Mouse (Mus musculus): ENCODE data around the gene Akap2.

Gene Akap2

GRCm38 (mm10) chr4:57750651-57751050 is 33.2 kb downstream of the Akap2 start:
- ATAC-seq (ENCODE audit: insufficient number of reproducible peaks, low FRiP score, low TSS enrichment): no peak

- ATAC-seq (ENCODE audit: insufficient number of reproducible peaks, low FRiP score, low TSS enrichment): no peak
Observed at GRCm38 (mm10) chr4:57751054-57751453, 33.6 kb downstream of the Akap2 start.

GRCm38 (mm10) chr4:57751566-57751965 is 34.1 kb downstream of the Akap2 start:
- ATAC-seq (ENCODE audit: insufficient number of reproducible peaks, low FRiP score, low TSS enrichment): no peak; the same call in 1 of the 2 replicates

GRCm38 (mm10) chr4:57755085-57755484 is 37.6 kb downstream of the Akap2 start:
- no peak for ATAC-seq (ENCODE audit: insufficient number of reproducible peaks, low FRiP score, low TSS enrichment)

GRCm38 (mm10) chr4:57757997-57758396 is 40.5 kb downstream of the Akap2 start:
- no peak for ATAC-seq (ENCODE audit: insufficient number of reproducible peaks, low FRiP score, low TSS enrichment)

GRCm38 (mm10) chr4:57762424-57762823 is 45.0 kb downstream of the Akap2 start:
- ATAC-seq (ENCODE audit: insufficient number of reproducible peaks, low FRiP score, low TSS enrichment): no peak

GRCm38 (mm10) chr4:57764392-57764791 is 46.9 kb downstream of the Akap2 start:
- ATAC-seq (ENCODE audit: insufficient number of reproducible peaks, low FRiP score, low TSS enrichment): 0 out of 2 replicates have a peak, but pooled peaks have one; percentile 50

GRCm38 (mm10) chr4:57764926-57765325 is 47.5 kb downstream of the Akap2 start:
- ATAC-seq (ENCODE audit: insufficient number of reproducible peaks, low FRiP score, low TSS enrichment): no peak

DNA sequence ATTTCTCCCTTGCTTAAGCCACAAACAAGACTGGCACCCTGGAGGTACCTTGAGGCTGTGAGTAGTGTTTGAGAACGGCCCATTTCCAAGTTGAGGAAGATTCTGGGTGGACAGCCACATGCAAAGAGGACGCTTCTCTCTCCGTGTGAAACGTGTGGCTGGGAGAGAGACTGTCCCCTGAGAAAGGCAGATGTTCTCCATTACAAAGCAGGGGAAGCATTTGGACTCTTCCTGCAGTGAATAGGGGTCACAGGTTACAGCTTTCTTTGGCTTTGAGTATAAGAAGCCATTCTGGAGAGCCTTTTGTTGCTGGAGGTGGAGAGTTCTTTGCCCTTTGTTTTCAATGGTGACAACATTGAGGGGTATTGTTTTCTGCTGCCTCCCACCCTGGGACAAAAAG is 48.3 kb downstream of the Akap2 start:
- no peak for ATAC-seq (ENCODE audit: insufficient number of reproducible peaks, low FRiP score, low TSS enrichment)

GRCm38 (mm10) chr4:57769007-57769406 is 51.5 kb downstream of the Akap2 start:
- no peak for ATAC-seq (ENCODE audit: insufficient number of reproducible peaks, low FRiP score, low TSS enrichment)

DNA sequence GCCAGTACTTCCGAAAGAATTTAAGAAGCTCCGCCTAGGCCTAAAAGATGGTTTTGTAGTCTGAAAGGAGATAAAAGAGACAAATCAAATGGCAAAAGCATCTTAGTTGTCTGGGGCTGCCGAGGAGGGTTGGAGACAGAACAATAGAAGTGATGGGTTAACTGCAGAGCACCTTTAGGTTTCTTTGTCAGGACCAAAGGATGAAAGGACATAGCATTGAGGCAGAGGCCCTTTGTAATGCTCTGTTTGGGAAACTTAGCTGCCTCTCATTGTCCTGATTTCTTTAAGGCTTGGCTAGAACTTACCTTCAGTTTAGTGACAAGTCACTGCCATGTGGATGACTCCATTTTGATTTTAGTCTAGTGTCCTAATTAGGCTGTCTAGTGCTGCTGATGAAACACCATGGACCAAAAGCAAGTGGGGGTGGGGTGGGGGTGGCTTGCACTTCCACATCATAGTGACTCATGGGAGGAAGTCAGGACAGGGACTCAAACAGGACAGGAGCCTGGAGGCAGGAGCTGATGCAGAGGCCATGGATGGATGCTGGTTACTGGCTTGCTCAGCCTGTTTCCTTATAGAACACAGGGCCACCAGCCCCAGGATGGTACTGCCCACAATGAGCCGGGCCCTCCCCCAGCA is 52.8 kb downstream of the Akap2 start:
- ATAC-seq (ENCODE audit: insufficient number of reproducible peaks, low FRiP score, low TSS enrichment): no peak

GRCm38 (mm10) chr4:57771558-57772219 is 54.2 kb downstream of the Akap2 start:
- no peak for ATAC-seq (ENCODE audit: insufficient number of reproducible peaks, low FRiP score, low TSS enrichment)

DNA sequence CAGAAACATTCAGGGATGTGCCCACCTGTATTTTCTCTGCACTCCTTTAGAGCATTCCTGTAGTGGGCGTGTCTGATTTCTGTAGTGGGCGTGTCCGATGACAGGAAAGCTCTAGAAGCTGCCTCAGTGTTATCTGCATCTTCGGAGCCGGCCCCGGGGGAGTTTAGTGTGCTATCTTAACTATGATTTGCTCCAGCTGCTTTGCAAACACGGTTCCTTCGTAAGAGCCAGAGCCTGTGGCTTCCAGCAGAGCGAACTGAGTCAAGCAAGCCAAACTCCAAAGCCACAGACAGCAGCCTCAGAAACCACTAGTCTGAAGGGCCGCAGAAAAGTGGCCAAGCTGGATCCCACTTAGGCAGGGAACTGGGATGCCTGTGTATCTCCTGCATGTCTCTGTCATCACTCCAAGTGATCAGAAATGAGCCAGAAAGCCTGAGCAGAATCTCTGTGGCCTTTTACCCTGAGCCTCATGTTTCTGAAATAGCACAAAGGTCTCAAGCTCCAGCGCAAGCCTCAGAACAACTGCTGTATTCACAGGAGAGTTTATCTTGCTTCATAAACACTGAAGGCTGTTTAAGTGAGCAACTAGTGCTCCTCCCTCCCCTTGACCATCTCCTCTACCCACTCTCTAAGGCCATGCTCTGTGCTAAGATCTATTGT is 55.5 kb downstream of the Akap2 start:
- no peak for ATAC-seq (ENCODE audit: insufficient number of reproducible peaks, low FRiP score, low TSS enrichment)

DNA sequence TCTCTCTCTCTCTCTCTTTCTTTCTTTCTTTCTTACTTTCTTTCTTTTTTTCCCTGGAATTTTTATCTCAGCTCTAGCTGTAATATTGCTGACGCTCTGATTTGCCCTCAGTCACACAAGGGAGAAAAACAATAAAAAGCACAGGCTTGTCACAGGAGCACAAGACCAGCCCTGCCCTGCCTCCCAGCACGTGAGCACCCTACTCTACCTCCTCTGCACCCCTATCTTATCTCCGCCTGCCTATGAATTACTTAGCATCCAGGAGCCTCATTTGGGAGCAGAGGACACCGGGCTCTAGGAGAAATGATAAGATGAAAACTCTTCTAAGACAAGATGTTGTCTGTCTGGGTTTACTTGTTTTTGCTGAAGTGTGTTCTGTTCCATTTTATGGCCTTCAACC is 57.1 kb downstream of the Akap2 start:
- no peak for ATAC-seq (ENCODE audit: insufficient number of reproducible peaks, low FRiP score, low TSS enrichment)

DNA sequence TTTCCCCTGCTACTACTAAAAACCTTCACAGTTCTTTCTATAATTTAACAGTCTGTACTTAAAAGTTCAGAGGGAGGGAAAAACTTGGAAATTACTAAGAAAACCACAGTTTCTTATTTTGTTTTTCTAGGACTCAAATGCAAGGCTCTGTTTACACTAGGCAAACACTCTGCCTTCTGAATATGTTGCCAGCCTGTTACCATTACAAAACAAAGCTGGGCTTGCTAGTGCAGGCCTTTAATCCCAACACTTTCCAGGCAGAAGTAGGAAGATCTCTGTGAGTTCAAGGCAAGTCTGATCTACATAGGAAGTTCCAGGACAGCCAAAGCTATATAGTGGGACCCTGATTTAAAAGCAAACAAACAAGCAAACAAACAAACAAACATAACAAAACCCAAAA is 58.1 kb downstream of the Akap2 start:
- no peak for ATAC-seq (ENCODE audit: insufficient number of reproducible peaks, low FRiP score, low TSS enrichment)

- no peak for ATAC-seq (ENCODE audit: insufficient number of reproducible peaks, low FRiP score, low TSS enrichment)
Observed at GRCm38 (mm10) chr4:57780403-57780802, 62.9 kb downstream of the Akap2 start.

- ATAC-seq (ENCODE audit: insufficient number of reproducible peaks, low FRiP score, low TSS enrichment): no peak
Observed at GRCm38 (mm10) chr4:57780833-57781641, 63.6 kb downstream of the Akap2 start.

GRCm38 (mm10) chr4:57781994-57782393 is 64.5 kb downstream of the Akap2 start:
- no peak; the same call in 1 of the 2 replicates for ATAC-seq (ENCODE audit: insufficient number of reproducible peaks, low FRiP score, low TSS enrichment)

GRCm38 (mm10) chr4:57782549-57783390 is 65.3 kb downstream of the Akap2 start:
- ATAC-seq (ENCODE audit: insufficient number of reproducible peaks, low FRiP score, low TSS enrichment): no peak

- no peak for ATAC-seq (ENCODE audit: insufficient number of reproducible peaks, low FRiP score, low TSS enrichment)
Observed at GRCm38 (mm10) chr4:57783391-57783770, 65.9 kb downstream of the Akap2 start.
